Mouse (Mus musculus) right cerebral cortex, postnatal 14 days (tissue): ENCODE results near the gene Rnf2.

Experiments
- DNase-seq: peaks from one replicate; pipeline ENCODE4 v3.0.0; 2022

The Rnf2 gene

GRCm38 (mm10) chr1:151500531-151501361, at the start of gene Rnf2:
Gene Rnf2, minus strand, starts transcription at chr1:151500955.
- peak; percentile 82 for DNase-seq

DNA sequence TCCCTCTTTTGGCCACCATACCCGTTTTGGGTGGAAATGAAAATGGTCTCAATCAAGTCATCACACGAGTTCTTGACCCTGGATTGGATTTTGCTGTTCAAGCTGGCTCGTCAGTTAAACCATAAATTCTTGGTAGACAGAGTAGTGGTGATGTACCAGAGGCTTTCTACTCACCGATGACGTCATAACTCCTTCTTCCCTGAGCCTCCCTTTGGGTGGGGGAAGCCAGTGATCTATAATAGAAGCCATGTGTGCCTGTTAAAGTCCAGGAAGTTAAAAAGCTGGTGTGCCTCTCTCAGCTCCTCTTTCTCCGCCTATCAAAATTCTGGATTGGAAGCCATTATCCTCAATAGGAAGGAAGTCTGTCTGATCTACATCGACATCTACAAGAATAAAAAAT, 49.0 kb upstream of the Rnf2 start:
- DNase-seq: no peak

- no peak for DNase-seq
Measured at GRCm38 (mm10) chr1:151548896-151549610, 48.3 kb upstream of the Rnf2 start.

GRCm38 (mm10) chr1:151545571-151545970, 44.8 kb upstream of the Rnf2 start:
- no peak for DNase-seq

- DNase-seq: no peak
Measured at GRCm38 (mm10) chr1:151544581-151544980, 43.8 kb upstream of the Rnf2 start.

GRCm38 (mm10) chr1:151543796-151544477, 43.2 kb upstream of the Rnf2 start:
- DNase-seq: no peak

DNA sequence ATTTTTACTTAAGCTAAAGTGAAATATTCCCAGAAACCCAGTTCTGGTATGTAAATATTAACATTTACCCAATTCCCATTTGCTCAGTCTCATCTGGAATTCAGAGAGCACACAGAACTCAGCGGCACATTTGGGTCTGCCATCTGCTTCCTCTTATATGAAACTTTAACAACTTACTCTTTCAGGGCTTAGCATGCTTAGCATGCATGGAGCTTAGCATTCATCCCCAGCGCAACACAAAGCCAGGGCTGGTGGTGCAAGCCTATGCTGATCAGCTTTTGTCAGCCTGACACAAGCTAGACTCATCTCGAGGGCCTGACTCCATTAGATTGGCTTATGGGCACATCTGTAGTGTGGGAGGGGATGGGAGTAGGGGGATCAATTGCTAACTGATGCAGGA, 25.9 kb upstream of the Rnf2 start:
- no peak for DNase-seq

DNA sequence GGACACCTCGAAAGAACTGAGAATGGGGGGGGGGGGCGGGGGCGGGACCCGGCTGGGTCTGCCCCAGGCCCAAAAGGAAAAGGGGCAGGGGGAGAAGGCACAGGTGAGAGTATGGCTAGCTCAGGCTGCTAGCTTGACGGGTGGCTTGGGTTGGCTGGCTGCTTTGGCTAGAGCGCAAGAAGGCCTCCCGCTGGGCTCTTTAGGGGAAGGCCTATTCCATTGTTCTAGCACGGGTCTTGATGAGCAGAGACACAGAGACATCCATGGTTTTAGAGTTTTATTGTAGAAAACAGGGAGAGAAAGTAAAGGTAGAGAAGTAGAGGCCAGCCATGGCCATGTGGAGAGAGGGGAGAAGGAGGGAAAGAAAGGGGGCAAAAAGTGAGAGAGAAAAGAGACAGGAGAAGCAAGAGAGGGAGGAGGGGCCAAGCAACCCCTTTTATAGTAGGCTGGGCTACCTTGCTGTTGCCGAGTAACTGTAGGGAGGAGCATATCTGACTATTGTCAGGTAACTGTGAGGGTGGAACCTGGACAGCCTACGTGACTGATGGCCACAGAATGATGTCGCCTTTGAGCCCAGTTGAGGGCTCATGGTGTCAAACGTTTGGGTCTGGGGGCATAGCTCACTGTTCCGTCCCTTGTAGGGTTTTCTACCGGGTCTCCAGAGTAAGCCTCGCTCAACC, 17.0 kb upstream of the Rnf2 start:
- no peak for DNase-seq

DNA sequence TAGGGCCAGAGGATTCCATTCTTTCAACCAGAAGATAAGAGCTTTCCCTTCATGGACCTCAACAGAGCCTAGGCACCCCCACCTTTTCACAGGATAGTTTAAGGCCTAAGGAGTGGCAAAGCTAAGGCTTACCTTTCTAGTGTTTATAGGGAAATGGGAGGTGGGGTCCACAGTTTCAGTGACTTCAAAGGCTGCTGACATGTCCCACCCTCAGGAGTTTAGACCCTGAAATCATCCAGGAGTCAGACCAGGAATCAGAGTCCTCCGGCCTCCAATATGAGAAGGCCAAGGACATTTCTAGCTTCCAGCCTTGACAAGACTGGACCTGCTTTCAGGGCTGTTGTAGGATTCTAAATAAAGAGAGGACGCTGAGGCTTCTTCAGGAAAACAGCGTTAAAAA, 16.1 kb upstream of the Rnf2 start:
- DNase-seq: no peak

DNA sequence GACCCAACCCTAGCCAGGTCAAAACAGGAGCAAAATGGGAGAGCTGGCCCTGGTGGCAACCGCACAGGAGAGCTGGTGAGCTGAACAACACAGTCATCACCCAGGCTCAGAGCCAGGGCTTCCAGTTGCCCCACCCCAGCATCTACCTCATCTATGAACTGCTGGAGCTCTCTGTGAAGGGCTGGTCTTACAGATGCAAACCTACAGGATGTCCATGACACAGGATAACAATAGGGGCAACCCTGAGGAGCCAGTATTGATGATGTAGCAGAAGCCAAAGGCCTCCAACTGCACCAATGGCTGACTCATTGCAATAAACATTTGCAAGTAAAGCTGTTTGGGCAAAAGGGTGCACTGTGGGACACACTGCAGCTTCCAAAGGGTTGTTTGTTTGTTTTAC, 15.0 kb upstream of the Rnf2 start:
- no peak for DNase-seq

- DNase-seq: no peak
Measured at GRCm38 (mm10) chr1:151514119-151514518, 13.4 kb upstream of the Rnf2 start.

DNA sequence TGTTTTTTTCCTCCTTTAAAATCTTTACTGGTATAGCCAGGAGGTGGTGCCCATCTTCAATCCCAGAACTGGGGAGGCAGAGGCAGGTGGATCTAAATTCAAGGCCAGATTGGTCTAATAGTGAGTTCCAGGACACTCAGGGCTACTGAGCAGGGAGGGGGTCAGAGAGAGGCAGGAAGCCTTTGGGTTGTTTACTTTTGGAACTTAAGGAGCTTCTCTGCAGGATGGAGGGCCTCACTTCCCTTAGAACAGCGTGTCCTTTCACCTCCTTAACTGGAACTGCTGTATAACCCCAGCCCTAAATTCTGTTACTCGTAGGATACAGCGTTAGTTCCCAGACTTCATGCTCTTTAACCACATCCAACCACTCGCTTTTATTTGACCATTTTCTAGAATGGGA, 10.1 kb upstream of the Rnf2 start:
- DNase-seq: no peak

GRCm38 (mm10) chr1:151499815-151500501, 797 bp downstream of the Rnf2 start:
- DNase-seq: peak; percentile 38

GRCm38 (mm10) chr1:151498381-151498780, 2.4 kb downstream of the Rnf2 start:
- no peak for DNase-seq

- DNase-seq: no peak
Measured at GRCm38 (mm10) chr1:151497942-151498341, 2.8 kb downstream of the Rnf2 start.

DNA sequence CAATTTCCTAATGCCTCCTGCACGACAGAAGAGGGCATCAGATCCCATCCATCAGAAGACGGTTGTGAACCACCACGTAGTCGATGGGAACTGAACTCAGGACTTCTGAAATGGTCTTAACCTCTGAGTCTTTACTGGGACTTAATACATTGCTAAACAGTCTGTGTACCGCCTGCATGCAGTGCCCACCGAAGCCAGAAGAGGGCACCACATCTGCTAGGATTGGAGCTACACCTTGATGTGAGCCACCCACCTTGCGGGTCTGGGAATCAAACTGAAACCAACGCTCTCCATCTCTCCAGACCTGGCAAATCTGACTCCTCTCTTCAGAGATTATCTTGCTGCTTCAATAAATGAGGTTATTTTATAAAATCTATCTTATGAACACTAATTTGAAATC, 3.7 kb downstream of the Rnf2 start:
- DNase-seq: peak; percentile 19

- DNase-seq: no peak
Measured at GRCm38 (mm10) chr1:151495635-151496285, 5.0 kb downstream of the Rnf2 start.

DNA sequence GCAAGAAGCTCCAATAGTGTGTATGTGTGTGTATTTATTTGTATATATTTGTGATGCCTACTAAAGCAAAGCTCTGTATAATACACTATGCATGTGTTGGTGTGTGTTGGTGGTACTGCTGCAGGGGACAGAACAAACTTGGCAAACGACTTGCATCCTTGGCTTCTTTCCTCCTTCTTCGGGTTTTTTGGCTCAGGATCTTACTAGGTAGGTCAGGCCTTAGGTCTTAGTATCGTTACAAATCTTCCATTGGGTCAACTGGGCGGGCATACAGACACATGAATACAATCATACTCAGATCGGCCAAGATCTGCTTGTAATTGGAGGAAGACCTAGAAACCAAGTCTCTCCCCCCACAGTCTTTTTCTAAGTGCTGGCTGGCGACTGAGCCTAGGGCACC, 6.0 kb downstream of the Rnf2 start:
- DNase-seq: no peak

- DNase-seq: no peak
Measured at GRCm38 (mm10) chr1:151493826-151494225, 6.9 kb downstream of the Rnf2 start.

DNA sequence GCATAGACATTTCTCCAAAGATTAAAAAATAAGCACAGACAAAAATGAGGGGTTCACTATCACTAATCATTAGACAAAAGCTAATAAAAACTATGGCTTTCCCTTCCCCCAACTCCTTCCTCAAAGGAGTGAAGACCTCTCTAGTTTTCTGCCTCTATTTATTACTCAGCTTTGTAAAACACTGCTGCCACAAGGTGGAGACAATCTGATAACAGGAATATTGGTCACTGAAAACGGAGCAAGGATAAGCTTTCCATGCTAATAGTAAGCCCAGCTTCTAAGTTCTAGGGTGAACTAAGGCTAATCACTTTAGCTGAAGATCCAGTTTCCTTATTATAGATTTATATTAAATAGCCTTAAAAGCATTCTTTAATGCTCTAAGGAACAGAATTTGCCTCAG, 8.3 kb downstream of the Rnf2 start:
- DNase-seq: no peak

DNA sequence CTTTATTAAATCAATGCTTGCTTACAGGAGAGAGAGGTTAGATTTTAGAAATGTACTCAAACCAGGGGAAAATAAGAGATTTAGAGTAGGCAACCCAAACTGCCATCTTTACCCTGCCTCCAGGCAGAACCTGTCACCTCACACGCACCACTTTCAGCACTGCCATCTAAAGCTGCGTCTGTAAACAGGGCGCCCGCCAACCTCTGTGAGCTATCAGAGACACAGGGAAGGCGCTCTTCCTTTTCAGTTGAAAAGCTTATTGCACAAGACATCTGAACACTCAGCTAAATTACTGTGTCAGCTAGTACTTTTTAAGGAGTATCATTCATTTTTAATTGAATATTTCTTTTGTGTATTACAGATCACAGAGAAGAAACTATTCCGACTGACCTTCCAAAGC, 10.9 kb downstream of the Rnf2 start:
- DNase-seq: no peak

- DNase-seq: no peak
Measured at GRCm38 (mm10) chr1:151484754-151485153, 16.0 kb downstream of the Rnf2 start.
